Comparison of ENCODE assay signal across 8 mouse cellular contexts in the genomic region with DNA sequence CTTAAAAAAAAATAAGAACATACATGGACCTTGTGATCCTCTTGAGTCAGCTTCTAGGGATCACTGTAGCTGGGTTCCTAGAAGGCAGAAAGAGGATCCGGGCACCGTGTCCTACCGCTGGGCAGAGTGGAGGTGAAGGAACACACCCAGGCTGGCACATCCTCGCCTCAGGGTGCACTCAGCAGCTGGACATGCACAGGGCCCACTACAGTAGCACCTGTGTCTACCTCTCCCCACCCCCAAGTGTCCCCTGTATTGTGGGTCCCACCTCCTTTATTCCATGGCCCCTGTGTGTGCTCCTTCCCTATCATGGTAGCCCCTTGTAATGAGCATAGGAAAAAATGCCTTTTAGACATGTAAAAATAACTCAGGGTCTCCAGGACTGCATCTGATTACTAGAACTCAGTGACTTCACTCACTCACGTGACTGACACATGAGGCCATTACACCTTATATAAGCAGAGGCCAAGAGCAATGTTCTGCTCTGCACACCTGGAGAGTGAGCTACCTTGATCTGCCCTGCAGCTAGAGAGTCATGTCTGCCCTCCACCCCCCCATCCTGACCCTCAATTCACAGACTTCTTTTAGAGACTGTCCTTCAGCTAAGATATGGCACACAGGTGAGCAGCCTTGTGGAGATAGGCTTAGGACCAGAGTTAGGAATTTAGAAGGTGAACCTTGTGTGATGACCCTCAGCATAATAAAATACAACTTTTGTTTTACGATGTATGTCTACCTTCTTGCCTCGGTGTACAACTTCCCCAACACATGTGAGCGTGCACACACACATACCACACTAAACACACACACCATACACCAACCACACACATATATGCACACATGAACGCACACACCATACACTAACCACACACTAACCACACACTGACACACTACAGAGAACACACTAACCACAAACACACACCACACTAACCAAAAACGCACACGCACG. TPM values are rescaled to one million over a fixed set of nuclear protein-coding genes. Genes with fewer than 3 reads are reported as not detected.
A peak's percentile ranks its signal among the peaks of the same experiment; 100 is the strongest.
DNase-seq lines count a peak whose midpoint lies in the region; ATAC-seq lines count a peak whose summit lies in the region.

No protein-coding gene starts in this region.

- H3K9ac ChIP-seq in hindbrain, embryonic 16.5 days (ENCODE audit: low read depth, low read length) = no peak overlapping the region
- H3K9ac ChIP-seq in midbrain, embryonic 16.5 days (ENCODE audit: low read depth, low read length) = no peak overlapping the region

- peak overlapping the region; percentile 18; the same call in 1 of the 2 replicates for H3K4me3 ChIP-seq in hindbrain, embryonic 16.5 days (ENCODE audit: low read length)
- no peak overlapping the region for H3K4me3 ChIP-seq in midbrain, embryonic 16.5 days (ENCODE audit: low read depth, low read length)

- 78% methylated on average over 12 of the region's 12 CpGs for WGBS in hindbrain, embryonic 16.5 days
- WGBS in midbrain, embryonic 16.5 days = 83% methylated on average over 12 of the region's 12 CpGs

- 0 out of 2 replicates have a peak, but pooled peaks have one; percentile 7 for ATAC-seq in hindbrain, embryonic 16.5 days
- ATAC-seq in midbrain, embryonic 16.5 days = peak; percentile 3; the same call in 1 of the 2 replicates

- H3K4me2 ChIP-seq in hindbrain, embryonic 16.5 days (ENCODE audit: low read length) = peak overlapping the region; percentile 59
- peak overlapping the region; percentile 16 for H3K4me2 ChIP-seq in midbrain, embryonic 16.5 days (ENCODE audit: low read length)

- peaks cover 28% of the 10 kb centered on the region for H3K4me1 ChIP-seq in hindbrain, embryonic 16.5 days (ENCODE audit: control insufficient read depth, insufficient read depth, low read depth, low read length)
- H3K4me1 ChIP-seq in midbrain, embryonic 16.5 days (ENCODE audit: control insufficient read depth, insufficient read depth, low read length) = peaks cover 25% of the 10 kb centered on the region

- peaks cover 4% of the 10 kb centered on the region for H3K27me3 ChIP-seq in hindbrain, embryonic 16.5 days (replicated peaks; ENCODE audit: control insufficient read depth, insufficient read depth, low read length)
- H3K27me3 ChIP-seq in midbrain, embryonic 16.5 days (ENCODE audit: control insufficient read depth, insufficient read depth, low read depth, low read length) = peaks cover 7% of the 10 kb centered on the region; the same call in 1 of the 2 replicates

- peak; percentile 55 for DNase-seq in kidney, adult 9 months
- no peak for DNase-seq in kidney, postnatal 14 days
- peak; percentile 72 for DNase-seq in cerebellum, adult 9-11 months
- DNase-seq in frontal cortex, adult 2 months (ENCODE audit: extremely low spot score in 1 of 2, low spot score in 1 of 2) = no peak
- no peak for DNase-seq in right cerebral cortex, postnatal 14 days
- no peak for DNase-seq in adrenal gland, adult 18-20 months (ENCODE audit: low spot score in 2 of 2)

- H3K27ac ChIP-seq in hindbrain, embryonic 16.5 days (ENCODE audit: low read depth, low read length) = 0 out of 2 replicates have a peak overlapping the region, but pooled peaks have one; percentile 52
- no peak overlapping the region for H3K27ac ChIP-seq in midbrain, embryonic 16.5 days (ENCODE audit: low read length)

- no peaks in the 10 kb centered on the region for H3K36me3 ChIP-seq in hindbrain, embryonic 16.5 days (ENCODE audit: control insufficient read depth, insufficient read depth, low read length)
- H3K36me3 ChIP-seq in midbrain, embryonic 16.5 days (ENCODE audit: control insufficient read depth, insufficient read depth, low read length) = no peaks in the 10 kb centered on the region

- H3K9me3 ChIP-seq in hindbrain, embryonic 16.5 days (ENCODE audit: control insufficient read depth, low read length) = no peaks in the 10 kb centered on the region
- H3K9me3 ChIP-seq in midbrain, embryonic 16.5 days (replicated peaks; ENCODE audit: control insufficient read depth, low read length, poor library complexity, severe bottlenecking) = no peaks in the 10 kb centered on the region

RNA-seq across cellular contexts. Expression of a gene that starts 1.8 kb away (rescaled TPM):
- polyA plus RNA-seq in hindbrain, embryonic 16.5 days (2015; fragmentation: Nextera tagmentation; extraction: Ambion mirVana) = 1.6 and 2.3 TPM in 2 replicates
- 1.9 and 2.0 TPM in 2 replicates for polyA plus RNA-seq in midbrain, embryonic 16.5 days (2015; fragmentation: Nextera tagmentation; extraction: Ambion mirVana)
- 4.1 and 5.2 TPM in 2 replicates for polyA plus RNA-seq in frontal cortex, adult 2 months (2012; rRNA removed)
- total RNA-seq in adrenal gland, adult 18-20 months (2021) = 1 to 10 TPM; 1.2 to 1.7 TPM

RNA-seq across cellular contexts. Expression of a gene that starts 3.4 kb away (rescaled TPM):
- polyA plus RNA-seq in hindbrain, embryonic 16.5 days (2015; fragmentation: Nextera tagmentation; extraction: Ambion mirVana) = 9.0 and 9.2 TPM in 2 replicates
- 4.3 and 5.2 TPM in 2 replicates for polyA plus RNA-seq in midbrain, embryonic 16.5 days (2015; fragmentation: Nextera tagmentation; extraction: Ambion mirVana)
- polyA plus RNA-seq in frontal cortex, adult 2 months (2012; rRNA removed) = 12.8 and 17.4 TPM in 2 replicates
- 10 to 100 TPM; 21.4 to 37.3 TPM for total RNA-seq in adrenal gland, adult 18-20 months (2021)

RNA-seq across cellular contexts. Expression of a gene that starts 23.3 kb away (rescaled TPM):
- polyA plus RNA-seq in hindbrain, embryonic 16.5 days (2015; fragmentation: Nextera tagmentation; extraction: Ambion mirVana) = 35.8 and 46.0 TPM in 2 replicates
- polyA plus RNA-seq in midbrain, embryonic 16.5 days (2015; fragmentation: Nextera tagmentation; extraction: Ambion mirVana) = 51.3 and 52.3 TPM in 2 replicates
- polyA plus RNA-seq in frontal cortex, adult 2 months (2012; rRNA removed) = 33.9 and 36.2 TPM in 2 replicates
- 10 to 100 TPM; 18.2 to 21.5 TPM for total RNA-seq in adrenal gland, adult 18-20 months (2021)

RNA-seq across cellular contexts. Expression of a gene that starts 24.0 kb away (rescaled TPM):
- 18.2 and 19.2 TPM in 2 replicates for polyA plus RNA-seq in hindbrain, embryonic 16.5 days (2015; fragmentation: Nextera tagmentation; extraction: Ambion mirVana)
- 18.4 and 18.6 TPM in 2 replicates for polyA plus RNA-seq in midbrain, embryonic 16.5 days (2015; fragmentation: Nextera tagmentation; extraction: Ambion mirVana)
- 106 and 108 TPM in 2 replicates for polyA plus RNA-seq in frontal cortex, adult 2 months (2012; rRNA removed)
- 10 to 100 TPM; 20.6 to 21.6 TPM for total RNA-seq in adrenal gland, adult 18-20 months (2021)

RNA-seq across cellular contexts. Expression of a gene that starts 29.9 kb away (rescaled TPM):
- polyA plus RNA-seq in hindbrain, embryonic 16.5 days (2015; fragmentation: Nextera tagmentation; extraction: Ambion mirVana) = 40.9 and 50.2 TPM in 2 replicates
- polyA plus RNA-seq in midbrain, embryonic 16.5 days (2015; fragmentation: Nextera tagmentation; extraction: Ambion mirVana) = 39.0 and 54.8 TPM in 2 replicates
- polyA plus RNA-seq in frontal cortex, adult 2 months (2012; rRNA removed) = 120 and 136 TPM in 2 replicates
- total RNA-seq in adrenal gland, adult 18-20 months (2021) = 10 to 100 TPM; 58.2 to 65.6 TPM

Comparison
In these comparisons a context has a peak if more than half of its experiments do, and no peak if none do; other contexts are left out.
1. DNase-seq: peak in kidney, adult 9 months (single experiment) and cerebellum, adult 9-11 months (single experiment); none in kidney, postnatal 14 days (single experiment), frontal cortex, adult 2 months (0 of 2), right cerebral cortex, postnatal 14 days (single experiment) and adrenal gland, adult 18-20 months (0 of 2).